Mouse (Mus musculus) MEL (cell line): ENCODE measurements around the gene Gm20388. TPM values are rescaled to one million over a fixed set of nuclear protein-coding genes. Genes with fewer than 3 reads are reported as not detected.

Experiments
- DNase-seq: peaks from one replicate; pipeline ENCODE4 v3.0.0; 2011; ENCODE audit warnings: low read depth, low spot score
- H3K27ac ChIP-seq: 2 replicates; pipeline ENCODE4 v1.5.1; 2012; ENCODE audit warnings: low read depth, mild to moderate bottlenecking, control low read depth, low read length, moderate library complexity; ENCODE audit not compliant: control insufficient read depth
- H3K27me3 ChIP-seq, 2 experiments: fragments of 150-350 bp in 1 of 2; sonication (generic) in 1 of 2; 2 replicates each; pipeline ENCODE4 v1.6.1; 2012; ENCODE audit warnings: low read length in 2 of 2, mild to moderate bottlenecking in 2 of 2, improper control_type of control experiment in 1 of 2, moderate library complexity in 1 of 2; ENCODE audit not compliant: insufficient read depth in 2 of 2, control insufficient read depth in 1 of 2
- H3K36me3 ChIP-seq, 2 experiments: 2 replicates each; pipeline ENCODE4 v1.6.1; 2012 to 2014; ENCODE audit warnings: low read length in 2 of 2, improper control_type of control experiment in 1 of 2, inconsistent platforms in 1 of 2, mild to moderate bottlenecking in 1 of 2; ENCODE audit not compliant: insufficient read depth in 2 of 2, control insufficient read depth in 1 of 2
- H3K4me1 ChIP-seq, 2 experiments: fragments of 150-350 bp in 1 of 2; sonication (generic) in 1 of 2; 2 replicates each; pipeline ENCODE4 v1.6.1; 2012; ENCODE audit warnings: low read length in 2 of 2, improper control_type of control experiment in 1 of 2, mild to moderate bottlenecking in 1 of 2; ENCODE audit not compliant: insufficient read depth in 2 of 2, control insufficient read depth in 1 of 2
- H3K4me3 ChIP-seq, 2 experiments: fragments of 150-350 bp in 1 of 2; sonication (generic) in 1 of 2; 2 replicates each; pipeline ENCODE4 v1.5.1; 2012; ENCODE audit warnings: low read depth in 2 of 2, low read length in 2 of 2, mild to moderate bottlenecking in 2 of 2, moderate library complexity in 2 of 2, control low read depth in 1 of 2, improper control_type of control experiment in 1 of 2; ENCODE audit not compliant: control insufficient read depth in 1 of 2, insufficient read depth in 1 of 2
- H3K79me2 ChIP-seq: 2 replicates; pipeline ENCODE4 v1.6.1; 2012; ENCODE audit warnings: mild to moderate bottlenecking, low read length, moderate library complexity; ENCODE audit not compliant: control insufficient read depth, poor library complexity, insufficient read depth
- H3K9ac ChIP-seq: 2 replicates; pipeline ENCODE4 v1.6.1; 2012; ENCODE audit warnings: low read depth, mild to moderate bottlenecking, control low read depth, low read length, moderate library complexity; ENCODE audit not compliant: control insufficient read depth, poor library complexity, severe bottlenecking
- H3K9me3 ChIP-seq: fragments of 150-350 bp; sonication (generic); replicated peaks from 2 replicates; pipeline ENCODE4 v1.6.1; 2012; ENCODE audit warnings: mild to moderate bottlenecking, low read length, improper control_type of control experiment, moderate library complexity; ENCODE audit not compliant: insufficient read depth
- CHD1 ChIP-seq: IDR thresholded peaks from 2 replicates; pipeline ENCODE4 v1.6.1; 2012; ENCODE audit warnings: low read depth, mild to moderate bottlenecking, inconsistent platforms, low read length, improper control_type of control experiment
- E2F4 ChIP-seq: IDR thresholded peaks from 2 replicates; pipeline ENCODE4 v1.6.1; 2011; ENCODE audit warnings: low read depth, low read length, improper control_type of control experiment, borderline replicate concordance
- EP300 ChIP-seq, 2 experiments: IDR thresholded peaks; 2 replicates each; pipeline ENCODE4 v1.6.1; 2011; ENCODE audit warnings: improper control_type of control experiment in 2 of 2, low read length in 2 of 2, low read depth in 1 of 2, mild to moderate bottlenecking in 1 of 2
- GATA1 ChIP-seq: IDR thresholded peaks from 2 replicates; pipeline ENCODE4 v1.6.1; 2011; ENCODE audit warnings: low read depth, low read length, improper control_type of control experiment
- JUND ChIP-seq: IDR thresholded peaks from 2 replicates; pipeline ENCODE4 v1.6.1; 2011; ENCODE audit warnings: low read depth, mild to moderate bottlenecking, improper control_type of control experiment, low read length
- KAT2A ChIP-seq: conservative IDR thresholded peaks from 2 replicates; pipeline ENCODE4 v1.6.1; 2012; ENCODE audit warnings: low read depth, low read length, improper control_type of control experiment, inconsistent platforms
- MAX ChIP-seq: IDR thresholded peaks from 2 replicates; pipeline ENCODE4 v1.6.1; 2011; ENCODE audit warnings: low read length, improper control_type of control experiment
- MAZ ChIP-seq: IDR thresholded peaks from 2 replicates; pipeline ENCODE4 v1.6.1; 2012; ENCODE audit warnings: low read depth, mild to moderate bottlenecking, inconsistent platforms, low read length, improper control_type of control experiment
- MEF2A ChIP-seq: IDR thresholded peaks from 2 replicates; pipeline ENCODE4 v1.6.1; 2014; ENCODE audit warnings: low read depth, mild to moderate bottlenecking, inconsistent platforms, low read length, improper control_type of control experiment; ENCODE audit not compliant: poor library complexity, insufficient replicate concordance, severe bottlenecking; ENCODE audit errors: extremely low read depth
- MXI1 ChIP-seq: IDR thresholded peaks from 2 replicates; pipeline ENCODE4 v1.6.1; 2011; ENCODE audit warnings: mild to moderate bottlenecking, low read depth, low read length, improper control_type of control experiment
- MYB ChIP-seq: IDR thresholded peaks from 2 replicates; pipeline ENCODE4 v1.6.1; 2011; ENCODE audit warnings: mild to moderate bottlenecking, low read depth, low read length, improper control_type of control experiment
- MYC ChIP-seq: IDR thresholded peaks from 2 replicates; pipeline ENCODE4 v1.6.1; 2011; ENCODE audit warnings: low read depth, mild to moderate bottlenecking, low read length, improper control_type of control experiment, moderate library complexity
- NELFE ChIP-seq: IDR thresholded peaks from 2 replicates; pipeline ENCODE4 v1.6.1; 2011; ENCODE audit warnings: low read depth, low read length, improper control_type of control experiment
- NRF1 ChIP-seq: IDR thresholded peaks from 2 replicates; pipeline ENCODE4 v1.6.1; 2014; ENCODE audit warnings: low read depth, mild to moderate bottlenecking, inconsistent platforms, low read length, improper control_type of control experiment, moderate library complexity; ENCODE audit not compliant: poor library complexity, insufficient read depth, severe bottlenecking
- POLR2A ChIP-seq, 2 experiments: IDR thresholded peaks; 2 replicates each; pipeline ENCODE4 v1.6.1; 2011 to 2012; ENCODE audit warnings: low read length in 2 of 2, mild to moderate bottlenecking in 2 of 2, control low read depth in 1 of 2, improper control_type of control experiment in 1 of 2, low read depth in 1 of 2, moderate library complexity in 1 of 2; ENCODE audit not compliant: control insufficient read depth in 1 of 2, insufficient read depth in 1 of 2, poor library complexity in 1 of 2
- POLR2AphosphoS2 ChIP-seq: IDR thresholded peaks from 2 replicates; pipeline ENCODE4 v1.6.1; 2011; ENCODE audit warnings: low read length, improper control_type of control experiment
- POLR2AphosphoS5 ChIP-seq: IDR thresholded peaks from 2 replicates; pipeline ENCODE4 v1.6.1; 2012; ENCODE audit warnings: low read depth, borderline replicate concordance, mild to moderate bottlenecking, inconsistent platforms, low read length, moderate library complexity, mixed read lengths
- RCOR1 ChIP-seq: IDR thresholded peaks from 2 replicates; pipeline ENCODE4 v1.6.1; 2012; ENCODE audit warnings: low read depth, mild to moderate bottlenecking, inconsistent platforms, low read length, improper control_type of control experiment
- SIN3A ChIP-seq: IDR thresholded peaks from 2 replicates; pipeline ENCODE4 v1.6.1; 2012; ENCODE audit warnings: low read length, improper control_type of control experiment, inconsistent platforms
- SMC3 ChIP-seq: IDR thresholded peaks from 2 replicates; pipeline ENCODE4 v1.6.1; 2011; ENCODE audit warnings: low read depth, low read length, improper control_type of control experiment
- UBTF ChIP-seq: IDR thresholded peaks from 2 replicates; pipeline ENCODE4 v1.6.1; 2012; ENCODE audit warnings: low read depth, mild to moderate bottlenecking, inconsistent platforms, low read length, improper control_type of control experiment, moderate library complexity, borderline replicate concordance; ENCODE audit not compliant: insufficient read depth
- USF1 ChIP-seq: IDR thresholded peaks from 2 replicates; pipeline ENCODE4 v1.6.1; 2014; ENCODE audit warnings: low read depth, mild to moderate bottlenecking, inconsistent platforms, low read length, improper control_type of control experiment, moderate library complexity
- ZMIZ1 ChIP-seq: IDR thresholded peaks from 2 replicates; pipeline ENCODE4 v1.6.1; 2012; ENCODE audit warnings: low read depth, mild to moderate bottlenecking, inconsistent platforms, low read length, improper control_type of control experiment, moderate library complexity
- ZNF384 ChIP-seq: IDR thresholded peaks from 2 replicates; pipeline ENCODE4 v1.6.1; 2012; ENCODE audit warnings: low read depth, mild to moderate bottlenecking, inconsistent platforms, low read length, improper control_type of control experiment
- polyA plus RNA-seq, 2 experiments: library from polyadenylated mRNA; stranded (reverse) in 1 of 2; unstranded in 1 of 2; fragments of >175 nt in 1 of 2; fragments of >200 nt in 1 of 2; gene quantifications; 2 replicates each; pipeline versions ENCODE4 v1.2.1 to v1.2.4; 2012; ENCODE audit warnings: low replicate concordance in 2 of 2, low read depth in 1 of 2; ENCODE audit not compliant: insufficient read length in 2 of 2, insufficient read depth in 1 of 2, missing spikeins in 1 of 2
- total RNA-seq: library from RNA; depleted of rRNA; stranded (reverse); fragments of 300-350 nt; gene quantifications from 2 replicates; pipeline ENCODE4 v1.2.3, GENCODE M21; 2012

Gm20388 gene
- total and polyA plus RNA-seq, 3 experiments, result 11.1 to 17.8 TPM; not detected in 1

DNA sequence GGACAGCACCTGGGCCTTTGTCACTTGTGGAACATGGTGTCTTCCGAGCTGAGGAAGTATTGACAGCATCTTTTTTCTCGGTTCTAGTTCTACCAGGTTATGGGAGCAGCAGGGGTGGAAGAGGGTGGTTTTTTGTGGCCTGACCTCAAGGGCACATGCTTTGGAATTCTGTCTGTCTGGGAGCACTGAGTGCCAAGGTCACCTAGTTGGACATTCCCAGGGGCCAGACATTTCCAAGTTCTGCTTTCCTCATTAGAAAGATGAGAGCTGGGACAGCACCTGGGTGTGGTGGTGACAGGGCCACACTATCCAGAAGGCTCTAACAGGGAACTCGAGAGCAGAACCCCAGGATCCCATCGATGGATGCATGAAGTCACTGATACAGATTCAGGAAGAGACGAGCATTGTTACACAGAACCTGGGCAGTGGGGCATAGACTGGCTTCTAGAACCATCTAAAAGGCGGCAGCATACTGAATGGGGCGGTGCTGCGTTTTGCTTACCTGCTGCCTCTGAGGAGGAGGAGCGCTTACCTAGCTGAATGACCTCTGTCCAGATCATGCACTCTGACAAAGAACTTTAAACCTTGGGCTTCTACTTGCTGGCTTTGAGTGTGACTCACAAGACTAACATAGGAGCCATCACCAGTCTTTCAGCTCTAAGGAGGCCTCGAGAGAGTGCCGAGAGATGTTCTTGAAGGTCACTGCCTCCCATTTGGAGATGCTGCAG is 2070.3 kb downstream of the Gm20388 start:
- TF ChIP-seq JUND (no peak), MXI1 (no peak), ZNF384 (no peak), E2F4 (no peak), USF1 (no peak), MEF2A (no peak), GATA1 (no peak), SIN3A (no peak), EP300 (IDR thresholded peaks at IDR 0.05; ENCODE audit: low read depth in 1 of 2, low read length in 2 of 2) (no peak), KAT2A (no peak), RCOR1 (no peak), SMC3 (no peak), CHD1 (no peak), MAZ (no peak), POLR2A (IDR thresholded peaks at IDR 0.05; ENCODE audit: control insufficient read depth in 1 of 2, insufficient read depth in 1 of 2, low read depth in 1 of 2, low read length in 2 of 2, poor library complexity in 1 of 2) (no peak), MYB (no peak), MYC (no peak), POLR2AphosphoS2 (no peak), NRF1 (no peak)
- Histone ChIP-seq H3K9me3 (no peaks in the 10 kb centered on the region), H3K27ac (no peak overlapping the region), H3K27me3 (no peaks in the 10 kb centered on the region), H3K9ac (no peak overlapping the region), H3K36me3 (peaks cover 0 to 9% of the 10 kb centered on the region in 2 experiments; a peak in 2 of 4 replicates), H3K4me1 (no peaks in the 10 kb centered on the region), H3K4me3 (no peak overlapping the region), H3K79me2 (no peaks in the 10 kb centered on the region)
- no peak for DNase-seq

DNA sequence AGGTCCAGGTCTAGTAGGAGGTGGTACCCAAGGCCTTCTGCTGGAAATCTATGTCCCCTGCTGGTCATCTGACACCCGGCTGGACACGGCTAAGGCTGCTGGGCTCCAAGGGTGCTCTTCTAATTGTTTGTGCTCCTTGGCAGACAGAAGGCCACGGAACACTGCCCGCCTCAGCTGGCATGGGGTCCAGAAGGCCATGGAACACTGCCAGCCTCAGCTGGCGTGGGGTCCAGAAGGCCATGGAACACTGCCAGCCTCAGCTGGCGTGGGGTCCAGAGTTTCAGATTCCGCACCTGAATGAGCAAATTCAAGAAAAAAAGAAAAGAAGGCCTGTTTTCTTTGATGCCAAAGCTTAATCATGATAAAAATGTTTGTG is 2070.9 kb downstream of the Gm20388 start:
- Histone ChIP-seq H3K36me3 (peaks cover 0 to 9% of the 10 kb centered on the region in 2 experiments; a peak in 2 of 4 replicates), H3K27me3 (no peaks in the 10 kb centered on the region), H3K9me3 (no peaks in the 10 kb centered on the region), H3K4me3 (no peak overlapping the region), H3K9ac (no peak overlapping the region), H3K79me2 (no peaks in the 10 kb centered on the region), H3K4me1 (no peaks in the 10 kb centered on the region), H3K27ac (no peak overlapping the region)
- TF ChIP-seq USF1 (no peak), NELFE (no peak), POLR2A (IDR thresholded peaks at IDR 0.05; ENCODE audit: control insufficient read depth in 1 of 2, insufficient read depth in 1 of 2, low read depth in 1 of 2, low read length in 2 of 2, poor library complexity in 1 of 2) (no peak), MAX (no peak), POLR2AphosphoS5 (no peak), SMC3 (no peak), UBTF (no peak), ZMIZ1 (no peak)
- DNase-seq, result no peak
